Mouse (Mus musculus): ENCODE measurements around the gene Plac8.

Plac8 gene

GRCm38 (mm10) chr5:100572069-100572468 is at the start of gene Plac8:
TSS of gene Plac8 (minus strand) at chr5:100572245.
- no peak for DNase-seq

- DNase-seq: no peak
These were observed 48.9 kb upstream of the Plac8 start for GRCm38 (mm10) chr5:100620952-100621351.

DNA sequence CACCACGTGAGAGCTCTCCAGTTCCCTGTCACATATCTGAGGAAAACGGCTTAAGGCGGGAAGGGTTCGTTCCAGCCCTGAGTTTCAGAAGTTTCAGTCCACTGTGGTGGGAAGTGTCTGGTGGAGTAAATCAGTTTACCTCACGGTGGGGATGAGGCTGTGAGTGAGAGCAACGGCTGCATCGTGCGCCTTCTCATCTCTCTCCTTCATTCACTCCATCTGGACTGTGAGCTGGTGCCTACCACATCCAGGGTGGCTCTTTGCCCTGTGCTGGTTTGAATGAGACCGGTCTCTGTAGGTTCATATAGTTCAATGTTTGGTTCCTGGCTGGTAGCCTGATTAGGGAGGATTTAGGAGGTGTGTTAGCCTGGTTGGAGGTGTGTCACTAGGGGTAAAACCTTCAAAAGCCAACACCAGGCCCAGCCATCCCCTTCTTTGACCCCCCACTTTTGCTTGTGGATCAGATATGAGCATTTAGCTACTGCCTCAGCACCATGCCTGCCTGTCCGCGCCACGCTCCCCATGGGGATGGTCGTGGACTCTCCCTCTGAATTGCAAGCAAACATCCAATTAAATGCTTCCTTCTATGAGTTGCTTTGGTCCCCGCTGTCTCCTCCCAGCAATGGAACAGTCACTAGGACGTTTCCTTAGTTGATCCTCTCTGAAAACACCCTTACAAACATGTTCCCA is 47.7 kb upstream of the Plac8 start:
- DNase-seq: no peak

GRCm38 (mm10) chr5:100613896-100614768 is 42.1 kb upstream of the Plac8 start:
- no peak for DNase-seq

DNA sequence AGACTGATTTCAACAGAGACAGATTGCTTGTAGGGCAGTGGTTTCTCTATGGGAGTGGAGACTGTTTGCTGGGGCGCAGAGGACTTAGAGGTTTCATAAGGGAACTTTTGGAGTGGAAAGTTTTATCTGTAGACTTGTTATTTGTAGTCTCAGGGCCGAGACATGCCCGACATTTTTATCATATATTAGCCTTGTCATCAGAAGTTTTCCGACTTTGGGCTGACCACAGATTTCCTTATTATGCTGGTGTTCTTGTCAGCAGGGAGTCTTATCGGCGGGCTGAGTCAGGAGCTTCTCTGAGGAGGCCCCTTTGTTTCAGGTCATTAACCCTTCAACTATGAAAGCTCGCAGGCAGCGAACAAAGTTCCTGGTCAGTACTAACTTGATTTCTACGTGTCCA is 35.8 kb upstream of the Plac8 start:
- no peak for DNase-seq

DNA sequence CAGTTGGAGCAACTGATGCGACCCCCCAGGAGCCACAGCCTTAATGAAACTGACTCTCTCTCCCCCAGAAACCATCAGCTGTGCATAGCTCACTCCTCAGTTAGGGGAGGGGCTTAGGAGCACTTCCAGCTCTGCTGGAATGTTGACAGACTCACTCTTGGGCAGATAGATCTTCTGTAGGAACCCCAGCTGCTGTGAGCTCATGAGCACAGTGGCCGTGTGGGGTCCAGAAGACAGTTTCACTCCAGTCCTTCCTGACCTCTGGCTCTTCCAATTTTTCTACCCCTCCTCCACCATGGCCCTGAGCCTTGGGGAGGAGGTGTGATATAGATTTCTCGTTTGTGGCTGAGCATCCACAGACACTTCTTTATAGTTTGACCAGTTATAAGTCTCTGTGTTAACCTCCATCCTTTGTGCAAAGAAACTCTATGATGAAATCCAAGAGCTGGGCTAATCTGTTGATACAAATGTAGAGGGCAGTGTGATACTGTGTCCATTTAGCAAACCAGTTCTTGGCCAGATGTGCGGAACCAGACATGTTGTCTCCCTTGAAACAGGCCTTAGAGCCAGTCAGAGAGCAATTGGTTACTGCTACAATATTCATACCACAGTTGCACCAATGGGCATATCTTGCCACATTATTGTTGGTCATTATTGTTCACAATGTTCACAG is 35.2 kb upstream of the Plac8 start:
- no peak for DNase-seq

GRCm38 (mm10) chr5:100605828-100606229 is 33.8 kb upstream of the Plac8 start:
- peak; percentile 59 for DNase-seq

- peak; percentile 31 for DNase-seq
These were observed 32.0 kb upstream of the Plac8 start for GRCm38 (mm10) chr5:100604061-100604460.

- DNase-seq: no peak
These were observed 29.8 kb upstream of the Plac8 start for GRCm38 (mm10) chr5:100601864-100602263.

- no peak for DNase-seq
These were observed 27.0 kb upstream of the Plac8 start for GRCm38 (mm10) chr5:100598961-100599463.

DNA sequence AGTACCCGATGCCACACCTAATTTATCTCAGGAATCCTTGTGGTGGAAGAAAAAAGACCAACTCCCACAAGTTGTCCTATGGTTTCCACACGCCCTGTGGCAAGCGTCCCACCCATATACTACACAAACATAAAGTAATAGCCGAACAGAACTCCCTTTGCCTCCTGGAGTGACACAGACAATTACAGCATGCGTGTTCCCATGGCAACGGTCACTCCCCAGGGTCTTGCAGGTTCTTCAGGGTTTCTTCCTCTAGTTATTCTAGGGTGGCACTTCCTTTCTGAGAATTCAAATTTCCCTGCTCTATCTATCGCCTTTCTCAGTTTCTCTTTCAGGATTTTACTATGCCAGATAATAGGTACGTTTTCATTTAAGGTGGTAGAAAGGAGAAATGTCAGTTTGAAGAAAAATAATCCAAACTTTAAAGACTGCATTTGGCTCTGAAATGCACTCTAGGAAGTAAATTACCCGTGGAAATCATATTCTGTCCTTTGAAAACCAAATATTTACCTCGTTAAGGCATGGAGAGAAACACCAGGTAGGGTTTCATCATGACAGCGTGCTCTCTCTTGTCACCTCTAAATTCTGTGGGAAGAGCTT is 25.9 kb upstream of the Plac8 start:
- no peak for DNase-seq

- no peak for DNase-seq
These were observed 24.0 kb upstream of the Plac8 start for GRCm38 (mm10) chr5:100595999-100596398.

- no peak for DNase-seq
These were observed 22.9 kb upstream of the Plac8 start for GRCm38 (mm10) chr5:100594803-100595467.

- DNase-seq: no peak
These were observed 18.5 kb upstream of the Plac8 start for GRCm38 (mm10) chr5:100590505-100590904.

GRCm38 (mm10) chr5:100587626-100588025 is 15.6 kb upstream of the Plac8 start:
- no peak for DNase-seq

GRCm38 (mm10) chr5:100587136-100587535 is 15.1 kb upstream of the Plac8 start:
- no peak for DNase-seq

GRCm38 (mm10) chr5:100585657-100586056 is 13.6 kb upstream of the Plac8 start:
- DNase-seq: no peak

DNA sequence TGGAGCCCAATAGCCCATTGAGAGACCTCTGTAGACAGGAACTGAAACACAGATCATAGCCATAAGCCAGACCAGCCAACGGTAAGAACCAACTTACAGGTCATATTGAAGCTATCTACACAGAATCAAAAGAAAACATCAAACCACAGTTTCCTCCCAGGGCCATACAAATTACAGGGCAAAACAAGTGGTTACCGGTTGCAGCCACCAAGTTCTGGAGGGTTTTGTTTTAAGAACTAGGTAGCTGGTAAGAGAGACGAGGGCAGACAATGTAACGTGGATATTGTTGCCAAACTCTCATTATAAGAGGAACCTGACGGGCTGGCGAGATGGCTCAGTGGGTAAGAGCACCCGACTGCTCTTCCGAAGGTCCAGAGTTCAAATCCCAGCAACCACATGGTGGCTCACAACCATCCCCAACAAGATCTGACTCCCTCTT is 13.2 kb upstream of the Plac8 start:
- DNase-seq: no peak

- no peak for DNase-seq
These were observed 11.0 kb upstream of the Plac8 start for GRCm38 (mm10) chr5:100583066-100583465.

DNA sequence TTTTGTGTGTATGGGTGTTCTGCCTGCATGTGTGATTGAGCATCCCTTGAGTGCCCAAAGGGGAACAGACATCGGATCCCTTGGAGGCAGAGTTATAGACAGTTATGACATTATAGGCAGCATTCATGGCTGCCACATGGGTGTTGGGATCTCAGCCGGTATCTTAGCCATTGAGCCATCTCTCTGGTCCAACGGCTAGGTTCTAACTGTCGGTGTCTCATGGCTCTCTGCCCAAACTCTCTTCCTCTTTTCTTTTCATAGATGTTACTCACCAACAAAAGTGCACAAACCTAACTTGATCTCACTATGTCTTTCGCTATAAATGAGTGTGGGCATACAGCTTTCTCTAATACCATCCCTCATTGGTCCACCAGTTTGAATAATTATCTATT is 10.4 kb upstream of the Plac8 start:
- DNase-seq: no peak

GRCm38 (mm10) chr5:100581622-100582434 is 9.8 kb upstream of the Plac8 start:
- no peak for DNase-seq
